Comparison of ENCODE assay signal across 8 mouse cellular contexts in the genomic region with DNA sequence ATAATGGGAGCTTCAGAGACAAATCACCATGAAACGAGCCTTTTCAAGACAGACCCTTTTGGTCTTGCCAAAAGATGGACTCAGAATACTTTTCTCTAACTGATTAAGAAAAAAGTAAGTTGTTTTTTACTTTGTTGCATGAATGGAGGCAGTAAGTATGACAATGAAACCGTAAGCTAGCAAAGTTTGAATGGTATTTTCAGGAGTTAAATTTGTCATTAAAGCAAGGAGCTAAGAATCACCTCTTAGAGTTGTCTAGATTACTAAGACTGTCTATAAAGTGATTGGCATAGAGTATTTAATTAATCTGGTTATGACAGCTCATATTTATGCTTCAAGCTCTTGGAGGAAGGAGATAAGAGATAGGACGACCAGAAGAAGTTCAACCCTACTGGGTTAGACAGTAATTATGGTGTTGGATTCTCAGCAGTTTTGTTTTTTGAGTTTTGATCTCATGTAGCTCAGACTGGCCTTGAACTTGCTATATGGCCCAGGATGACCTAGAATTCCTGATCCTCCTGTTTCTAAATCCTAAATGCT. TPM values are rescaled to one million over a fixed set of nuclear protein-coding genes. Genes with fewer than 3 reads are reported as not detected.
DNase-seq lines count a peak whose midpoint lies in the region; ATAC-seq lines count a peak whose summit lies in the region.

TSS of gene Clk4 (plus strand) at position 51 of the 540 bp plus-strand sequence.

- peaks cover 29% of the 10 kb centered on the region for H3K4me1 ChIP-seq in kidney, embryonic 15.5 days
- H3K4me1 ChIP-seq in megakaryocyte, embryonic 14.5 days = peaks cover 25% of the 10 kb centered on the region

- H3K4me3 ChIP-seq in kidney, embryonic 15.5 days (replicated peaks) = peak within 1 kb of the TSS; percentile 92
- H3K4me3 ChIP-seq in megakaryocyte, embryonic 14.5 days (replicated peaks) = peak within 1 kb of the TSS; percentile 99

- peaks cover 4% of the 10 kb centered on the region; the same call in 1 of the 2 replicates for H3K36me3 ChIP-seq in kidney, embryonic 15.5 days
- peaks cover 12% of the 10 kb centered on the region for H3K36me3 ChIP-seq in megakaryocyte, embryonic 14.5 days (replicated peaks; ENCODE audit: low read length)

- H3K4me2 ChIP-seq in kidney, embryonic 15.5 days = peak within 1 kb of the TSS; percentile 90

- H3K27ac ChIP-seq in kidney, embryonic 15.5 days = peak within 1 kb of the TSS; percentile 92

- WGBS in kidney, embryonic 15.5 days = 85% methylated on average over 3 of the region's 3 CpGs

- peak within 1 kb of the TSS; percentile 64 for H3K9ac ChIP-seq in kidney, embryonic 15.5 days

- no peak for ATAC-seq in kidney, embryonic 15.5 days (replicated peaks; ENCODE audit: low FRiP score)
- no peak for ATAC-seq in inflammation-experienced regulatory T-cells, adult 6 months

- no peaks in the 10 kb centered on the region for H3K27me3 ChIP-seq in kidney, embryonic 15.5 days
- H3K27me3 ChIP-seq in megakaryocyte, embryonic 14.5 days (replicated peaks) = peaks cover 4% of the 10 kb centered on the region

- no peak for DNase-seq in kidney, postnatal 25 days
- DNase-seq in adrenal gland, postnatal 25 days = no peak
- DNase-seq in gastrocnemius, adult 8-10 months (ENCODE audit: low spot score in 2 of 2) = no peak
- no peak for DNase-seq in embryo, embryonic 9.5 days (ENCODE audit: extremely low spot score)
- DNase-seq in cerebellum, adult 8-10 months = no peak

- no peaks in the 10 kb centered on the region for H3K9me3 ChIP-seq in kidney, embryonic 15.5 days (replicated peaks)
- H3K9me3 ChIP-seq in megakaryocyte, embryonic 14.5 days = no peaks in the 10 kb centered on the region

RNA-seq across cellular contexts. Expression of gene Clk4, which starts in this region (rescaled TPM):
- polyA plus RNA-seq in kidney, embryonic 15.5 days (2015; fragmentation: Nextera tagmentation; extraction: Ambion mirVana) = 110 and 121 TPM in 2 replicates
- 111 and 129 TPM in 2 replicates for total RNA-seq in adrenal gland, postnatal 25 days (2021)
- total RNA-seq in gastrocnemius, adult 8-10 months (2022) = 10 to 100 TPM; 38.9 to 51.8 (median 45.9) TPM
- 100 to 1,000 TPM; 168 to 272 (median 187) TPM for polyA plus RNA-seq in inflammation-experienced regulatory T-cells, adult 6 months (2017; shearing (Covaris generic))
- 2.0 TPM in 1 of 2 replicates, not detected in the other for polyA plus RNA-seq in megakaryocyte, embryonic 14.5 days (2012; ENCODE audit: insufficient read depth, low replicate concordance)

Comparison
In these comparisons a context has a peak if more than half of its experiments do, and no peak if none do; other contexts are left out.
1. RNA of gene Clk4 (polyA plus RNA-seq): 168 to 272 TPM in inflammation-experienced regulatory T-cells, adult 6 months and 110 to 121 TPM in kidney, embryonic 15.5 days; 2.0 TPM in megakaryocyte, embryonic 14.5 days; every median in the first group is over 10 times any median in the second.